Mouse (Mus musculus) frontal cortex, postnatal 36 days (tissue): ENCODE data around the gene Ttc27.

Source experiments
- DNase-seq, 2 experiments: peaks; one replicate each; pipeline ENCODE4 v3.0.0; 2022; ENCODE audit warnings: low spot score in 2 of 2

The Ttc27 gene

DNA sequence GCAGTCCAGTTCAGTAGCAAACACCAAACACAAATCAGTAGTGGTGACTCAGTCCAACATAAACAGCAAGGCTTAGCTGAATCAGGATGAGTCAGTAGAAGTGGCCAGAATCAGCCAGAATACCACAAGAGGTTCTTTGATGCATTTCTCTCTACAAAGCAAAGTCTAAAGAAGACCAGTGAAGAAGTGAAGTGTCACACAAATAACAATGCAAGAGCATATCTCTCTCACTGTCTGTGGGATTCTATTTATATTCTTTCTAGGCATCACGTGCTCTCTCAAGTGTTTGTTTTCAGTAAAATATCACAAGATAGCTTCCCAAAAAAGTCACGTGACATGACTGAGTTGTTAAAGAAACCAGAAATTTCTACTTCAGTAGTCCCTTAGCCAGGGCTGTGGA, 102.2 kb downstream of the Ttc27 start:
- DNase-seq, result no peak

GRCm38 (mm10) chr17:74830851-74831250, 113.3 kb downstream of the Ttc27 start:
- no peak for DNase-seq

- DNase-seq, result peak in 1 of 2 experiments; percentile 9
These were observed 124.2 kb downstream of the Ttc27 start for GRCm38 (mm10) chr17:74841721-74842120.

DNA sequence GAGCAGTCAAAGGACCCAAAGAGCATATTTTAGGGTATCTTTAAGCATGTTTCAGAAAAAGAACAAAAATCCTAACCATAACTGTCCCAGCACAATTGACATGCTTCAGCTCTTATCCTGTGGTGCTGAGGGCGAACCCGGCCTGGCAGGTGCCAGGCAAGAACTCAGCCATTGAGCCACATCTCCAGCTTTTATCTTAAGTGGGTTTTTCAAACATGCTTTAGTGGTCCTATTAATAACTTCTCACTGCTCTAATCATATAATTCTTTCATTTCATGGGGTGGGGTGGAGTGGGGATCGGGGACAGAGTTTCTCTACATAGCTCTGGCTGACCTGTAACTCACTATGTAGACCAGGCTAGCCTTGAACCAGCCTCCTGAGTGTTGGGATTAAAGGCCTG, 125.1 kb downstream of the Ttc27 start:
- DNase-seq, result no peak

GRCm38 (mm10) chr17:74843486-74843885, 126.0 kb downstream of the Ttc27 start:
- no peak for DNase-seq

- DNase-seq, result no peak
These were observed 128.7 kb downstream of the Ttc27 start for GRCm38 (mm10) chr17:74846031-74846891.

DNA sequence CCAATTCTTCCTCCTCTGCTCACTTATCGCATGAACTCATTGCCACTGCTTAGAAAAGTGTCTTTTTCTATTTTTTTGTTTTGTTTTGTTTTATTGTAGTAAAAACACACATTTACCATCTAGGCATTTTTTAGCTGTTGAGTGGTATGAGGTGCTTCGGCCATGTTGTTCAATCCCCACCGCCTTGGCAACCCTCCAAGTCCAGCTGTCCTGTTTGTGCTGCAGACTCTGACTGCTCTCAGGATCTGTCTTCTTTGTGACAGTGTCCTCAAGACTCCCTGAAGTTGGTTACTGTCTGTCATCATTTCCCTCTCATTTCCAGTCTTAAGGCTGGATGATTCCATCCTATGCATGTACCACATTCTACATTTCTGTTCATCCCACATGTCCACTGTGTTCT, 132.7 kb downstream of the Ttc27 start:
- DNase-seq, result no peak

DNA sequence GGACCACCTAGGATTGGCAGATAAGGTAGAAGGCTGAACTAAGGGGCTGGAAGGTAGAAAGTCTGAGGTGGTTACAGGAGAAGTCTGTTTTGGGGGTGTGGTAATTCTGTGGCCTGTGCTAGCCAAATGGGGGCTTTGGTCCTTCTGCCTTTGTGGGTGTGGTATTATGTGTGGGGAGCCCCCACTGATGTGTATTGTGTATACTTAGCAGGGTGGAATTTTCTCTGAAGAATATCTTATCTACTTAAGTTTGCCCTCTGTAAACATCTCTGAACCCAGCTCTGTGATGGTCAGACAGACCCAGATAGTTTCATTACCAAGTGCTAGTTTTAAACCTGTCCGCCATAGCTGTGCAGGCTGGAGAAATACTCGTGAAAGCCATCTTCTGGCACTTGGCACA, 141.8 kb downstream of the Ttc27 start:
- DNase-seq, result no peak

DNA sequence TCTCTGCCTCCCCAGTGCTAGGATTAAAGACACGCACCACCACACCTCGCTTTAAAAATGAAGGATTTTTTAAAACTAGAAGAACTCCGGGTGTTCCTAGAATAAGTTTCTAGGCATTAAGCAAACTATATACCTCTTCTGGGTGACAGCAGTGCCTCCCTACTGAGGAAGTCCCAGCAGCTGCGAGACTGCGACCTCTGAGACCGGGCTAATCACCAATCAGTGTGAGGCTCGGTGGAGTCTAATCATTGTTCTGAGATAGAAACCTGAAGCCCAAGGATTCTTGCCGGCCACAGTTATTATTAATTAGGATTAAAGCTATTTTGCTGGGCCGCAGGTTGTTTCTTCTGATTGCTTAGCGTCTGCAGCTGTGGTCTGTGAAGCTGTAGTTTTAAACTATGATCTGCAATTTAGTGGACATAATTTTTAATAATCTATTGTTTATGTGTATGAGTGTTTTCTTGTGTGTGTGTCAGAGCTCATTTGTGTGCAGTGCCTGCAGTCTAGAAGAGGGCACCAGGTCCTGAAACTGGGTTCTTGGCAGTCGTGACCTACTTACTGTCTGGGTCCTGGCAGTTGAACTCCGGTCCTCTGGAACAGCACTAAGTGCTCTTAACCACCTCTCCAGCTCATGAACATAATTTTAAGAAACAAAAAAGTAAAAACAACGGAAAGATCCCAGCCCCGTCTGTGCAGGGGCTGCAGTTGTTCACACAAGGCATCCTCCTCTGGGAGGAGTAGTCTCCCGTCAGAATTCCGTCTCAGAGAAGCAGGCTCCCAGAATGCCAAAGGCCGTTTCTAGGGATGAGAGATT, 142.9 kb downstream of the Ttc27 start:
- DNase-seq, result no peak

- no peak for DNase-seq
These were observed 146.3 kb downstream of the Ttc27 start for GRCm38 (mm10) chr17:74863845-74864244.

DNA sequence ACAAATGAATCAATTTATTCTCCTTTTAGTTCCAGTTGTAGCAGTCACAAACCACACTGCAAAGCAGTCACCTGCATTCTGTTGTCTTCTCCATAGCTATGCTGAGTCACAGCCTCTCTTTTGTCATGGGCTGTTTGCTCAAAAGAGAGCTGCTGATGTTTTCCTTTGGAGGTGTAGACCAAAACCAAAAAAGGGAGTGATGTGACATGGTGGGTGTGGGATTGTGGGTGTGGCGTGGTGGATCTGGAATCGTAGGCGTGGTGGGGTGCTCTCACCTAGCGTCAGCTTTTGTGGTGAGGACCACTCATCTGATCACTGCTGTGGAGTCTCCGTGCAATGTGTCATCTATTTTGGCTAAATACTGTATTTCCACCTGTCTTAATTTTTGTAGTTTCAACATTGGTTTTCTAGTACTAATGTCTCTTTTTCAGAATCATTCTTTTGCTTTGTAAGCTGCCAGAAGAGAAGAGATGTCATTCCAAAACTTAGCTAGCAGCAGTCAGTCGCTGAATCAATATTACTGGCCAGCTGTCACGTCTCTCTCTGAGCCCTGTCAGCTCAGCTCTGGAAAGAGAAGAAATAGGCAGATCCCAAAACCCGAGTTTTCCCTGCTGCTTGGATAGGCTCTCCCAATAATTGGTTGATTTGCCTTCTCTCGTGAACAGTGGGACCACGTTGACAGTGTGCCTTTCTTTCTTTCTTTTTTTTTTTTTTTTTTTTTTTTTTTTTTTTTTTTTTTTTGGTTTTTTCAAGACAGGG, 147.4 kb downstream of the Ttc27 start:
- no peak for DNase-seq

DNA sequence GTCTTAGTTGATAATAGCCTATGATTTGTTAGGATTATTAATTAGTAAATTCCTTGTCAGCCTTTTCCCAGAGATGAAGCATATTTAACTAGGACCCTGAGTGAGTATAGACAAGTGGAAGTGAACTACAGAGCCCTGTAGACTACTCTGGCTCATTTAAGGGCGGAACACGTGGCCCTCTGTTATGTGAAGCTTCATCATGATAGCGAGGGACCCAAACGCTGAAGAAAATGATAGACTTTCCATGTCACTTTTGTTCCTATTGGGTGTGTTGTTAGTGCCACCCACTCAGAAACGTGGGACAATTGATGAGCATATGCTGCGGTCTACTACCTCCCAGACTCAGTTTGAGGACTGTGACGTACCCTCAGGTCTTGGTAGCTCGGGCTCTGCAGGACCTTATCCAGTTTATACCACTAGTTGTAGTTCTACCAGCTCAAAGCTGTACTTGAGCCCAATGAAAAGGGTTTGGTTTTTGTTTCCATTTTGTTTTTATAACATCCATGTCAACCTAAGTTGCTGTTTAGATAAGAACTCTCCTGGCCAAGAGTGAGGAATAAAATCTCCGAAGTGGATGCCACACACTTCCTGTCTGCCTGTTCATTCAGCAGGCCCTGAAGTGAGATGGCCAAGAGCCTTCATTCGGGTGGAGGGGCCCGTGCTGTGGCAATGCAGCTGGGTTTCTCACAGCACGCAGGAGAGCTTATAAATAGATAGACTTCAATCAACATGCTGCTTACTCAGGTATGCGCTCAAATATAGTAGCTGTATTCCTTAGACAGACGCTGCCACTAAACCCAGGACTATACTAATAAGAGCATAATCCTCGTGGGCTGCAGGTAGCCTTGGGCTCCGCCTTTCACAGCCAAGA, 148.4 kb downstream of the Ttc27 start:
- DNase-seq, result no peak

DNA sequence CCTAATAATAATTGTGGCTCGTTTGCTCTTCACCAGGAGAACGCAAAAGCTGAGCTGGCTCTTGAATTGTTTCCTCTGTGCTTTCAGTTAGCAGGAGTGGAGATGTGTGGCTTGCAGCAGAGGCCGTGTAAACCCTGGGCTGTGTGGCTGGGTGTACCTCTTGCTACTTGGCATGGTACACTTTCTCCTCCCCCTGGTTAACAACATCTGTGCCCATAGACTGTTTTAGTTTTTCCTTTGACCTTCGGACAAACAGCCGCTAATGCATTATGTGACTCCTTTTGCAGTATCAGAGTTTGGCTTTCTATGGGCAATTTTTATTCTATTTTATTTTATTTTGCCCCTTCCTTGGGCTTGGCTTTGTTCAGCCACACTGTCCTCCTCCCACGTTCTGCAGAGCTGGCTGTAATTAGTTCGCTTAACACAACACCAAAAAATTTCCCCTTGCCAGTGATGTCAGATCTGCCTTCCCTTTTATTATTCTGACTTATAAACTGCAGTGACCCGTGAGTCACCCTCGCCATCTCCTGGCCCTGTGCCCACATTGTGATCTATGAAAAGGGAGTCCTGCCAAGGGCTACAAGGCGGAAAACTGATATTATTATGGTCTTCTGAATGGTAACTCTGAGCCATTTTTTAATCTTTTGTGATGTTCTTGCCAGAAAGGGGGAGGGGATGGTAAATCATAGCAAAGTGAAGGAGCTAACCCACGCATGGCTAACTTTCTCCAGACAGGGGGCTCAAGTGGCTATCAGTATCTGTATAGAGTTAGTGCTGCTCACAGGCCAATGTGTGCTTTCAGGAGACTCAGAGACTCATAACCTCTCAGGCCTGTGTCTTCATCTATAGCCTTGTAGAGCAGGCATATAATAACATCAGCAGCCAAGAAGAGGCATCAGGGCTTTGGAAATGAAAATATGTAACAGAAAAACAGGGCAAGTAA, 149.3 kb downstream of the Ttc27 start:
- no peak for DNase-seq

GRCm38 (mm10) chr17:74868185-74868907, 150.8 kb downstream of the Ttc27 start:
- no peak for DNase-seq

- DNase-seq, result no peak
These were observed 152.0 kb downstream of the Ttc27 start for GRCm38 (mm10) chr17:74869556-74869955.

- no peak for DNase-seq
These were observed 152.9 kb downstream of the Ttc27 start for GRCm38 (mm10) chr17:74870177-74871160.

- DNase-seq, result no peak
These were observed 155.0 kb downstream of the Ttc27 start for GRCm38 (mm10) chr17:74872567-74872966.

DNA sequence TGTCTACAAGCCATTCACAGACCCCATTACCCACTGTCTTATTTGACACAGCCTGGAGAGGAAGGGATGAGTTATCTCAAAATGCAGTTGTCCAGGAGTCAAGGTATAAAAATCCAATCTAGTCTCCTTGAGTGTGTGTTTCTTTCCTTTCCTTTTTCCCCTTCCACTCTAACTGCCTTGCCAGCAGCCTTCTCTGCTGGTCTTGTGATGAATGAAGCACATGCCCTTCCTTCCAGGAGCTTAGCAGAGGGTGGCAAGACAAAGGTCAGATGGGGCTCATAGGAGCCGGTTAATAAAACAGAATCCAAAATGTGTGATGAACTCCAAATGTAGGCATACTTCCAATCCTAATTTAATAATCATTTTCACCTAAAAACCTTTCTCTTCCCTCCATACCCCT, 156.2 kb downstream of the Ttc27 start:
- DNase-seq, result no peak
